Mouse (Mus musculus) telencephalon, adult 2 months (tissue): ENCODE data around the gene Itga9.

Experiments
- DNase-seq: peaks from one replicate; pipeline ENCODE4 v3.0.0-alpha.2; 2011; ENCODE audit warnings: low read depth, low spot score

Gene Itga9

DNA sequence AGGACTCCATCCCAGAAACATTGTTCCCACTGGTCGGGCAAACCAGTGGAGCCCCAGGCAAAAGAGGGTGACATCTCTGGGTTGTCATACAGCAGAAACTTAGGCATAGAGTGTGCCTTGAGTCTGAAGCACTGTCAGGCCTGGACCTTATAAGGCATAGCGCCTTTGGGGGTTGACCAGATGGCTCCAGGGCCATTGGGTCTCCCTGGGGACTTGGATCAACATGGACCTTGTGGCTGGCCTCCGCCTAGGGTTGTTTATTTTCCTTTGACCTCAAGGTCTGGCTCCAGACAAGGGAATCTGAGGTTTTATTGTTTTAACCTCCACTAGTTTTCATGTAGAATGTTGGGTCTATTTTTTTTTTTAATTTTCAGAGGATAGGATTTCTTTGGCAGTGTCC is 267.1 kb downstream of the Itga9 start:
- no peak for DNase-seq

DNA sequence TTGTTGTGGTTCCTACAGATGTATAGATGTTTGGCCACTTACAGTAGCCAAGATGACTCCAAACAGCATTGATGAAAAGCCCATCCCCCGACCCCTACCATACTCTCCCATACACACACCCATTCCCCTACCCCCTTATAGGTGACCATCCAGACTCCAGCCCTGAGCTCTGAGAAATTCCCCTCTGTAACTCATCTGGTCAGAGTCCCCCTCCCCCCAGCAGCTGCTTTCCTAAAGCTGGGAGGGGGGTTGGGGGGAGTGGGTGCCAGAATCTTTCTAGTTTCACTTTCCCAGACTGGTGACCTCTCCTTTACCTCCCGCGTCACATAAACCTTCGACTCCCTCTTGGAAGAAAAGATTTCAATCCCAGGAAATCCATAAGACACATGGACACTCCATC is 269.2 kb downstream of the Itga9 start:
- no peak for DNase-seq

DNA sequence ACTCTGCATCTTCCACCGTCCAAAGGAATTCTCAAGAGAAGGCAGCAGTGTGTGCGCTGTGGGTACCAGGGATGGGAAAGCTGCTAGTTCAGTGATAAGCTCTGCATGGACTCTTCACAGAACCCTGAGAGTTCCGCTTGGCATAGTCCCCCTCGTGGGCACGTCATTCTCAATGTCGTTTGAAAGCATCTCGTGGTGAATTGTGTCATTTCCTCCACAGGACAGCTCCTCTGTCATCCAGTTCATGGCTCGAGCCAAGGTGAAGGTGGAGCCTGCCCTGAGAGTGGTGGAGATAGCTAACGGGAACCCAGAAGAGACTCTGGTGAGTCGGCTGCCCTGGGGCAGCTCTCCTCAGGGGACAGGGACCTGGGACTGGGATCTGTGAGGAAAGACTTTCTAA is 270.4 kb downstream of the Itga9 start:
- no peak for DNase-seq

DNA sequence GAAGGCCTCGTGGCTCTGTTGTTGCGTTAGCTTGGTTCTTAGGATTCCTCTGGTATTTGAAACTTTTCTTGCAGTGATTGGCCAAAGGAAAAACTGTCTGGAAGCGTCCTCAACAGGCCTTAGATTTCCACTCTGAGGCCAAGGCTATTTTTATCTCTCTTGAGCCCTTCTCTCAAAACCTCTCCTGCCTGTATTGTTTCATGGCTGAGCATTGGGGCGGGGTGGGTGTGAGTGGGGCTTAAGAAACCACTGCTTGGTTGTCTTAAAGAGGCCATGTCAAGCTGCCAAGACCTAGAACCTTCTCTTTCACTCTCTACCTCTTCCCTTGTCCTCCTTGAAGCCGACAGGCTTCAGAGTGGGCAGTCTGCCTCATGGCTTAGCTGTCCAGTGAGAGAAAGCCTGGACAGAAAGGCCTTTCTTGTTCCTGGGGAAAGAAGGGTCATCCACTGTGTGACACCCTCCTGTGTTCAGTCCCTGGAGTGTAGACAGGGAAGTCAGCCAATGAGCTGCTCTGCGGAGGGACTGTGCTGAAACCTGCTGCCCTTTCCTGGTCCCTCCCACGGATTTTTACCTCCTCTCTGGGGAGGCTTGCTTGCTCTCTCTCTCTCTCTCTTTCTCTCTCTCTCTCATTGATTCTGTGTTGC is 271.0 kb downstream of the Itga9 start:
- DNase-seq, result no peak

DNA sequence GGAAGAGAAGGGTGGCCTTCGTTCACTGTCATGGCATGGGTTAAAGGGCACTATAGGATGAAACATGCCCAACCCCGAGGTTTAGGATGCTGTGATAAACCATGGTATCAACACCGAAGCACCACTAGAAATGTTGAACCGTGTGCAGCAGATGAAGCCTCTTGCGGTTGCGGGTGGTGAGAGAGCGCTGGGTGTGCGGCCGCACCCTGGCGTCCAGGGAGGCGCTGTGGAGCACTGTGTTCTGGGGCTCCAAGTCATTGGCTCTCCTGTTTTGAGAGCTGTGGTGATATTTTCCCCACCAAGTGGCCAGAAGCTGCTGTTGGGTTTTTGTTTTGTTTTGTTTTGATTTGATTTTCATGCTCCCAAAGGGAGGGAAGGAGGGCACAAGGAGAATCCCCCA is 272.1 kb downstream of the Itga9 start:
- no peak for DNase-seq

DNA sequence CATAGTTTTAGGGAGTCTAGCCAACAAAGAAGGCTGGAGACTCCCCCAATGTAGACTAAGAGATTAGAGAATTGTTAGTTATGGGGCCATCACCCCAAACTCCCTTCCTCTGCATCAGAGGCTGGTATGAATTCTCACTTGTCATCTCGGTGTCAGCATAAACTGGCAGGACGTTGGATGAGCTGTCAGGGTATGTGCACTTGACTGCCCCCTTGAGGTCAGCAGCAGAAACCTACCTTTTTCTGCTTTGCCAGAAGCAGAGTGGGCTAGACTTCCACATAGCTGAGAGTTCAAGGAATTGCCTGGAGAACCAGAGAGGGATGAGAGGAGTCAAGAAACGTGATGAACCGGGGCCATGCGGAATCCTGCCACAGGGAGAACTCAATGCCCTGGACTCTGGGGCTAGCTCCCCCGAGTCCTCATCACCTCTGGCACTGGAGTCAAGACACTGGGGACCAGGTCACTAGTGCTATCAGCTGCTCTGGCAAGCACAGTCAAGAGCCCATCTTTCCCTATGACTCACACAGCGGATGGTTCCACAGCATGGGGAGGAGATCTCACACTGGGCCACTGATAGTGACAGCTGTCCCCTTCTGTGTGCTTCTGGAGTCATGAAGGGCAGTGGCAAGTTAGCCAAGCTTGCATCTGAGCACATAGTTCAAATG is 274.9 kb downstream of the Itga9 start:
- DNase-seq, result no peak

DNA sequence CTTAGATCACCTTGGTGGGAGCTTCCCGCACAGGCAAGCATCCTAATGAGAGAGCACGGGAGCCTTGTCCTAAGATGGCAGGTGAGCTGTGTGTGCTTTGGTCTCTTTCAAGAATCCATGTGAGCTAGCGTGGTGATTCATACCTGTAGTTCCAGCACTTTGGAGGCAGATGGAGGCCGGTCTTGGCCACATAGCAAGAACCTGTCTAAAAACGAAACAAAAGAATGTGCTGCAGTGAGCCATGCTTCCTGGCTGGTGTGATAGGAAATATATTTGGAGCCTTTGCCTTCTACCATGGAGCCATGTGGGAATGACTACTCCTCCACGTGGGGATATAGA is 275.4 kb downstream of the Itga9 start:
- DNase-seq, result no peak

DNA sequence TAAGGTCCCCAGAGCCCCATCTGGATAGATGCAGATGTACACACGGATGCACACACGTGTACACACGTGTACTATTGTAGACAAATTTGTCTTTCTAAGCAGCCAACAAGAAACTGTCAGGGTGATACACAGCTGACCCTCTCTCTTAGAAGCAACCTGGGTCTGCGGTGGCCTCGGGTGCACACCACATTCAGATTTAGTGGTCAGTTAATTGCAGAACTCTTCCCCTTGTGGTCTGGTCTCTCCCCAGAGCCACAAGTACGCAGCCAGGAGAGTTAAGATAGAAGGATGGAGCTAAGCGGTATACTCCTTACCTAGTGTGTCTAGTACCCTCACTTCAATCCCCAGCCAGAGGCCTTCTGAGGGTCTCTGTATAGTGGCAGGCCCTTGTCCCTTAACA is 276.7 kb downstream of the Itga9 start:
- no peak for DNase-seq

DNA sequence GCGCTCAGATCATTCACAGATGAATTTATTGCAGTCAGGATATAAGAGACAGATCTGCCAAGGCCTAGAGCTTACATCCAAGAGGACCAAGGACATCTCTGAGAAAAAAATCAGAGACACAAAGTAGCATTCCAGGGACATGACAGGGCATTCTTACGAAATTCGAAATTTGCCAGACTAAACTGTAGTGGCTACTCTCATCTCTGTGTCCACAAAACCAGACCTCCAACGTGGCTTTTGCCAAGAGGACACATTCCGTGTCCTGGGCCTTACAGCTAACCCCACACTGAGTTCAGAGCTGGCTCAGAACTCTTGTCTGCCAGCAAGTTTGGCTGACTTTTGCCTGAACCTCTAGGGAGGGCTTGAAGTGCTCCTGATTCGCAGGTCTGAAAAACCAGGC is 279.3 kb downstream of the Itga9 start:
- no peak for DNase-seq

DNA sequence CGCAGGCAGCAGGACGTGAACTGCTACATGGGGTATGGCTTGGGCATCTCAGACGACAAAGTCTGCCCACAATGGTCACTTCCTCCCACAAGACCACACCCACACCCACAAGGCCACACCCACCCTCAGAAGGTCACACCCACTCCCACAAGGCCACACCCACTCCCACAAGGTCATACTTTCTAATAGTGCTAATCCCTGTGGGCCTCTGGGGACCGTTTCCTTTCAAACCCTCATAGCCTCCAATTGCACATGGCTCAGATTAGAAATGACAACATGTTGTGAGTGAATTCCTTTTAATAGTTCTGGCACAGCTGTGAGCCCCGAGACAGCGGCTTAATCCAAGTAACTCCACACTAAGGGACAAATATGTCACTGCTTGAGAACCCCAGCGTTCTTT is 280.7 kb downstream of the Itga9 start:
- no peak for DNase-seq

DNA sequence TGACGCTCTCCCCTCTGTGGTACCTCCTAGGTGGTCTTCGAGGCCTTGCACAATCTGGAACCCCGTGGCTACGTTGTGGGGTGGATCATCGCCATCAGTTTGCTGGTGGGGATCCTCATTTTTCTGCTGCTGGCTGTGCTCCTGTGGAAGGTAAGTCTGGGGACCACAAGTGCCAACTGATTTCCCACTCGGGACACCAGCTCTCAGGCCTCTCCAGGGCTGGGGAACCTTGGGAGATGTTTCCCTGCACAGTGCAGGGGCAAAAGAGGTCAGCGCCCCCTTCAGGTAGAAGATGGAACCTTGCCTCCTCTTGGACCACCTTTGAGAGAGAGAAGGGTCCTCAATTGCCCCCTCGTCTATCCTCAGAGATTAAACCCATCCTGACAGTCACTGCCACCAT is 281.2 kb downstream of the Itga9 start:
- DNase-seq, result no peak

DNA sequence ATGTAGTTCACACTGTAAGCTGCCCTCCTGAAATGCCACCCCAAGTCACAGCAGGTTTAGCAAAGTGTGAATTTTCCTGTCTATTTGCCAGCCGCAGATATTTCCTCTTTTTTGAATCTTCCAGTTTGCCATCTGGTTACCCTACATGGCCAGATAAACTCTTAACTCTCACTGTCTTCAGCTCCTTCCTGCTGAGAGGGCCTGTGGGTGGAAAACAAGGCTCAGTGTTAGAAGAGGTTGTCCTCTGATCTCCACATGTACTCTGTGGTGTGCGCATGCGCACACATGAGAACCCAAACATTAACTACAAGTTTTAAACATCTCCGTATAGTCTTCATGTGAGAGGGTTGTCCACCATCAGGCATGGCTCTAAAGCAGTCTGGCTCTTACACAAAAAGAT is 283.7 kb downstream of the Itga9 start:
- no peak for DNase-seq

DNA sequence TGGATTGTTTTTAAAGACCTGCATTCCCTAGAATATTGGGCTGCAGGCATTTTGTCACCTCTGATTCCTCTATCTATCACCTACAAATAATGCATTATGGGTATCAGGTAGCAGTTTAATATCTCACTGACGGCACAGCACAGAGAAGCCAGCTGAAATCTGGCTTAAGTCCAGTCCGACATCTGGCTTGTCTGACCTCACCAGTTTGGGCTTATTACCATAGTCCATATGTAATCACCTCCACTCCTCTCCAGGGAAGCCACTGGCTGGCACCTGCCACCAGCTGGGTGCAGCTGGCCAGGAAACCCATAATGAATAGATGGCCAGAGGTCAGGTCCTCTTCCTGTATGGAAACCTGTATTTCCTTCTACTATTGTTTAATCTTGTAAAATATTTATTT is 284.2 kb downstream of the Itga9 start:
- no peak for DNase-seq

DNA sequence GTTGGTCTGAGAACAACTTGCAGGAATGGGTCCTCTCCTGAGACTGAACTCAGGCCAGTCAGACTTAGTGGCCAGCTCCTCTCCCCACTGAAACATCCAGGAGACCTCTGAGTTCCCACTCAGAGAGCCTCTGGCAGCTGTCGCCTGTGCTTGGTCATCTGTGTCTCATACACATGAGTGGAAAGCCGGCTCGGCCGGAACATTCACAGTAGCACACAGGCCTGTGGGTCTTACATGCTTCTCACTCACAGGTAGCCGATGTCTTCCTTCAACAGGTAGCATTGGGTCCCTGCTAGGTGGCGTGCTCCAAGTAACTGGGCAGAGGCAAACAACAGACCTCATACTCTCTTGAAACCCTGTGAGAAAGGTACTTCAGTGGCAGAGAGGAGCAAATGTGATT is 284.6 kb downstream of the Itga9 start:
- DNase-seq, result no peak

DNA sequence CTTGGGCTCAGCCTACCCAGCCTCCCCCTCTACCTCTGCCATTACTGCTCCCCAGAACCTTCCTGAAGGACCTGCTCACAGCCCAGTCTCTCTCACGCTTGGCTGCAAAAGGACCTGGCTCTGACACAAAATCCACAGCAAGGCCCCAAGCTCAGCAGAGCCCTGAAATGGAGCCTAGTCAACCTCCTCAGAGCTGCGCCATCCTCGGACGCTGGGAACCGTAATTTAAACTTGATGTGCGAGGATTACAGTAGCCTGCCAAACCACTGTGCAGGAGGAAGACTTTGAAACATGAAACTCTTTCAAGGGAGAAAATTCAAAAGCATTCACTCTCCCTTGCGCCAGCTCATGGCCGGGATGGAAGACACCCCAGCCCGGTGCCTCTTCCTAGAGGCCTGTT is 285.1 kb downstream of the Itga9 start:
- no peak for DNase-seq

DNA sequence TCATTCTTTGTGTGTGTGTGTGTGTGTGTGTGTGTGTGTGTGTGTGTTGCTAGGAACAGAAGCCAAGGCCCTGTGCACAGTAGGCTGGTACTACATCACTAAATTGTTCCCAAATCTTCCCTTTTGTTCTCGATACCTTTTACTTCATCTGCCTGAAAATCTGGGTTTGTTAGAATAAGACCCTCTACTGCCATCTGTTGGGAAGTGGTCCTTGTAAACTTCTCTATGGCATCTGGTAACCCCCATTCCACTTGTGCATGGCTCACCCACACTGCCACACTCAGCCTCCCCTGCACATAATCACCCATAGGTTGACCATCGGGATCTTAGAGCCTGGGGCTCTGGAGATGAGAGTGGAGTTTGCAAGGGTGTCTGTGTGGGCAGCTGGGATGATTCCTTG is 288.6 kb downstream of the Itga9 start:
- no peak for DNase-seq

DNA sequence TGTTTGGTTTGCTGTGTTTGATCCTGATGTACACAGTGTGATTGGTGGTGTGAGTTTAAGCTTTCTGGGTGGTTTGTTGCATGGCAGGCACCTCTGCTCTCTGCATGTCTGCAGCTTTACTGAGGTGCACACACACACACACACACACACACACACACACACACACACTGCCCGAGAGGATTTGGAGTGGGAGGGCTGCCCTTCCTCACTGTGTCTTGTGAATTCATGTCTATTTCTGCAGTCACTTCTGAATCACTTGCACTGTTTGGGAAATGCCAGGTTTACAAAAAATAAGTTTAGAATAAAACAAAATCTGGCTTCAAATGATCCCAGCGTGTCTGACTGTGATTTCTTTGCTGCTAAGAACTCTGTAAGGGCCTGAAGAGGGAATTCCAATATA is 294.2 kb downstream of the Itga9 start:
- DNase-seq, result no peak

DNA sequence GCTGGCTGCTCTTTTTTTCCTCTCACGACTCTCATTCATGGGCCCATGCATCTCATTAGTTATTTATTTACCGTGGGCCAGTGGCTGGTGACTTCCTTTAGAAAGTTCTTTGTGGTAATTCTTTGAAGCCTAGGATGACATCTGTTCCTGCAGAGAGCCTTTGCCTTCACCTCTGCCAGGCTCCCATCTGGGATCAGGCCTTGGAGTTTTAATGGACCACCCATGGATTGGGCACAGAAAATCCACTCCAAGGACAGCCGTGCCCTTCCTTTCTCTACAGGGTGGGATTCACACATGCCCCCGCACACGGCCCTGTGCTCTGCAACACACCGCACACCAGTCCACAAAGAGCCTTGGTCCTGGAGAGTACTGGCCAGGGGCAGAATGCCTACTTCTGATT is 295.4 kb downstream of the Itga9 start:
- DNase-seq, result no peak

DNA sequence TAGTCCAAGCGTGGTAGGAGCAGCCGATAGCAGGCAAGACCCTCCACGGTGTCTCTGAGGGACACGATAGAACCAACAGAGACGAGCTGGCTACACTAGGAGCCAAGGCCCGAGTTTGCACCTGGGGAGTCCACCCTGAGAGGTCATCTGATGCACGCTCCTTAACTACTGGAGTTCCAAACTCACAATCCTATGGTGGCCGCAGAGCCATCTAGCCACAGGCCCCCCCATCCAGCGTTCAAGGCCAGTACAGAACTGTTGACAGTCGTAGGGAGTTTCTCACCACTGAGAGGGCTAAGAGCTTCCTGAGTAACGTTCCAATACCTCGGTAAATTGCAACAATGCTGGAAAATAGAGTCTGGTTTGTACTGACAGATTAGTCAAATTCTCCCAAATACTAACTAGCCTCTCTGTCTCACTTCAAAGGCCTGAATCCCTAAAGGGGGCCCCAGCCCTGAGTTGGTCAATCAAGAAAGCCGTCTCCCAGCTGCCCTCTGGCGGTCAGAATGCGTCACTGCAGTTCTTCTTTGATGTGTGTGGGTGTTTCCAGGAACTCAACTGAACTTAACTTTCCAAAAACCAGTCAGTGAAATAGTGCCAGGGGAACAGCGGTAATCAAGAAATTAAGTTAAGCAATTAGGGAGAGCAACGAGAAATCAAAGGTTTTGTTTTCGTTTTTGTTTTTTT is 301.6 kb downstream of the Itga9 start:
- DNase-seq, result no peak

DNA sequence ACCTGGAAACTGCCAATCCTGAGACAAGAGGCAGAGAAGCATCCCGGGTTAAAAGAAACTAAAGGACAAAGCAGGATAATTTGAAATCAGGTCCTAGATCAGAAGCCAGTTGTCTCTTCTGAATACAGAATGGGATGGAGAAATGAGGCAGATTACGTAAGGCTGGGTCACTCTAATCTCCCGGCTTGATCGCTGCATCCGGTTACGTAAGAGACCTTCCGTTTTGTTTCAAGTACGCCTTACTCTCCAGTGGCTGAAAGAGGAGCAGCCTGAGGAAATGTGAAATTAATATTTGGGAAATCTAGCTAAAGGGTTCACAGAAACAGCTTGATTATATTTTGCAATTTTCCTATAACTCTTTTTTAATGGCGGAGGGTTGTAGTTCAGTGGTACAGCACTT is 306.6 kb downstream of the Itga9 start:
- no peak for DNase-seq

DNA sequence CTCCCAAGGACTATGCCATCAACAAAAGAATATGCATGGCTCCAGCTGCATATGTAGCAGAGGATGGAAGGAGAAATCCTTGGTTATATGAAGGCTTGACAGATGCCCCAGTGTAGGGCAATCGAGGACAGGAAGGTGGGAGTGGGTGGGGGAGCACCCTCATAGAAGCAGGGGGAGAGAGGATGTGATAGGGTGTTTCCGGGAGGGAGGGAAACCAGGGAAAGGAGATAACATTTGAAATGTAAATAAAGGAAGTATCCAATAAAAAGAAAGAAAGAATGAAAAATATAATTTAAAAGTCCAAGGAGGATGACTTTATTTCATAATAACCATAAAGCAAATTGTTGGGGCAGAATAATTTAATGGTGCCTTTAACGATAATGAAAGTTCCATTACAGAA is 307.1 kb downstream of the Itga9 start:
- DNase-seq, result no peak

DNA sequence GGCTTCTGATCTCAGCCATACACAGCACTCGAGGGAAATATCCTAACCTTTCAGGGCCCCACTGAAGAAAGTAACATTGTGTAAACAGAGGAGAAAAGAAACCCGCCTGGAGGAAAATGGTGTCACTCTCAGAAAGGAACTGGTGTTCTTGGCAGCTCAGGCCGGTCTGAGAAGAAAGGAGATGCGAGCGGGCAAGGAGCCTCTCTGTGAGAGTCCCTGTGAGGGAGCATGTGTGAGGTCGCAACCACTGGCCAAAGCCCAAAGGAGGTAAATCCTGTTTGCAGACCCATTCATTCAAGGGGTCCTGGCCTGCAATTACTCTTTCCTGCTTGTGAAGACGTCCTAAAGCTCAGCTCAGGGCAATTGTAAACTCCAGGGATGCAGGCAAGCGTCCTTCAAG is 308.1 kb downstream of the Itga9 start:
- no peak for DNase-seq

DNA sequence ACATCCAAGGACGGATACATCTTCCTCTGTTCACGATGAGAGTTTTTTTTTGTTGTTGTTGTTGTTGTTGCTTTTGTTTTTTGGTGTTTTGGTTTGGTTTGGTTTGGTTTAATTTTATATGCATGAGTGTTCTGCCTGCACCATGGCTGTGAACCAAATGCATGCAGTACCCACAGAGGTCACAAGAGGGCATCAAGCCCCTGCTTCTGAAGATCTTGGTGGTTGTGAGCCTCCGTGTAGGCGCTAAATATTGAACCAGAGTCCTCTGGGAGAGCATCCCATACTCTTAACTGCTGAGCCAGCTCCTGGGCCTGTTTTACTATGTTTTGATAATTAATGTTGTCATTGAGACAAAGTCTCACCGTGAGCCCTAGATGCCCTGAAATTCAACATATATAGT is 308.8 kb downstream of the Itga9 start:
- no peak for DNase-seq
